Mouse (Mus musculus) MEL-GATA-1-ER (cell line): ENCODE measurements around the gene 1700067K01Rik.

ENCODE experiments used
- DNase-seq: peaks from one replicate; pipeline ENCODE4 v3.0.0-alpha.2; 2012; ENCODE audit warnings: low read depth; ENCODE audit errors: extremely low read depth

1700067K01Rik gene

GRCm38 (mm10) chr8:84046505-84046904 is 45.2 kb downstream of the 1700067K01Rik start:
- DNase-seq: no peak

- DNase-seq: no peak
Measured at GRCm38 (mm10) chr8:84048171-84048570, 46.9 kb downstream of the 1700067K01Rik start.

- peak; percentile 75 for DNase-seq
Measured at GRCm38 (mm10) chr8:84052746-84053145, 51.4 kb downstream of the 1700067K01Rik start.

GRCm38 (mm10) chr8:84053229-84053628 is 51.9 kb downstream of the 1700067K01Rik start:
- no peak for DNase-seq
